Mouse (Mus musculus): ENCODE data around the gene Erf.

DNA sequence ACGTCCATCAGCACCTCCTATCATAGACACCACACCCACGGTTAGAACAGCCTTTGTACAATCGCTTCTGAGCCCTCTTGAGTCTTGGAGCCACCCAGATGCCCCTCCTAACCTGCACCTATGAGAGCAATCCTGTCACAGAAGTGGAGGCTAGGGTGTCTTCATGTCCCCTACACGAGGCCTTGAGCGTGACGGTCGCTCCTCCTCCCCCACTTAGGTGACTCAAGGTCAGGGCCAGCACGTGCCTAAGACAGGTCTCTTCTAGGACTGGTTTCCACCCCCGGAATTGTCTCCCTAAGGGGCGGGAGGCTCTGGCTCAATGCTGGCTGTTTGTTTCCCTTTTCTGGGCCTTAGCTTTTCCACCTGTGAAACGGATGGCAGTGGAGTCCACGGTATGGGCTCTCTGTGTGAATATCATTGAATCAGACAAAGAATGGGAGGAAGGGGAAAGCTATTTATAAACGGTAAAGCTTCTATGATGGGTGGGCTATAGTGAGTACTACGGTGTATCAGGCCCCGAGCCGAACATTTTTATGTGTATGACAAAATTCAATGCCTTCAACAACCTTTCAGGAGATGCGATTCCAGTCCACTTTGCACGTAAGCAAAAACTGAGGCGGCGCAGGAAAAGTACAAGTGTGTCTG lies 30.0 kb downstream of the Erf start, which contains the start of gene Dedd2:
- no peak for TF ChIP-seq CTCF (IDR thresholded peaks at IDR 0.05; ENCODE audit: insufficient read depth, low read length)
- TF ChIP-seq POLR2A (IDR thresholded peaks at IDR 0.05; ENCODE audit: borderline replicate concordance, extremely low read depth, low read depth, low read length), result peak; percentile 20; the same call in 1 of the 2 replicates

Measured in lung, adult 2 months (tissue).